Mouse (Mus musculus): Measurements from ENCODE around the gene E130114P18Rik.

Gene E130114P18Rik

DNA sequence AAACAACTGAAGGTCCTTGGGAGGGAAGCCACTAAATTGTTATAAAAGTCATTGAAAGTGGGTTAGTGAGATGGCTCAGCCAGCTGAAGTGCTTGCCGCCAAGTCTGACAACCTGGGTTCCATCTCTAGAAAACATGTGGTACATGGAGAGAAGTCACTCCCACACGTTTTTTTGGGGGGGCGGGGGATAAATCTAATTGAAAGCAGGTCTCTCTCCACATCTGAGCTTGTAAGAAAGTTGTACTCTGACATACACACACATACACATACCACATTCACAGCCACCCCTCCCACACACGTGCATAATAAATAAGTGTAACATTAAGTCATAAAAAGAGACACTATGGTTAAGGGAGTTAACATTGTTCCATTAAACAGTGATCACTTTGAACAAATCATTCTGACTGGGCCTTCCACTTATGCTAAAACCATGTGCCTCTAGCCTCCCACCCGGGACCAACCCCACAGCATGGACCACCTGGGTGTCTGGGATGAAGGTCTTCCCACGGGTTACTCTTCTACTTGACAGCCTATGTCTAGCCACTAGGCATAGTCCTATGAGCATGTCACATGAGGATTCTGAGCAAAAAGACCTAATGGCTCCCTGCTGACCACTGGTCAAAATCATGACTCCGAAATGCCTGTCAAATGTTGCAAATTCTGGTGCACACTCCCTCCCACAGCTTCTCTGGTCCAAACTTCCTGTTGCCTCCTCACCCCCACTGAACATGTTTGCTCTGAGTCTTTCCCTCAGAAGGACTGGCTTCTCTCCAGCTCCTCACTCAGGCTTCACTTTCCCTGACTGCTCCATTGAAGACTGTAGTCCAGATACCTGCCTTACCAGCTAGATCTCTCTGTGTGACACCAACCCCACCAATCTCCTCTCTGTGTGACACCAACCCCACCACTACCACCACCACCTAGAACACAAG lies 80.9 kb downstream of the E130114P18Rik start:
- DNase-seq (ENCODE audit: low spot score in 2 of 2): no peak

DNA sequence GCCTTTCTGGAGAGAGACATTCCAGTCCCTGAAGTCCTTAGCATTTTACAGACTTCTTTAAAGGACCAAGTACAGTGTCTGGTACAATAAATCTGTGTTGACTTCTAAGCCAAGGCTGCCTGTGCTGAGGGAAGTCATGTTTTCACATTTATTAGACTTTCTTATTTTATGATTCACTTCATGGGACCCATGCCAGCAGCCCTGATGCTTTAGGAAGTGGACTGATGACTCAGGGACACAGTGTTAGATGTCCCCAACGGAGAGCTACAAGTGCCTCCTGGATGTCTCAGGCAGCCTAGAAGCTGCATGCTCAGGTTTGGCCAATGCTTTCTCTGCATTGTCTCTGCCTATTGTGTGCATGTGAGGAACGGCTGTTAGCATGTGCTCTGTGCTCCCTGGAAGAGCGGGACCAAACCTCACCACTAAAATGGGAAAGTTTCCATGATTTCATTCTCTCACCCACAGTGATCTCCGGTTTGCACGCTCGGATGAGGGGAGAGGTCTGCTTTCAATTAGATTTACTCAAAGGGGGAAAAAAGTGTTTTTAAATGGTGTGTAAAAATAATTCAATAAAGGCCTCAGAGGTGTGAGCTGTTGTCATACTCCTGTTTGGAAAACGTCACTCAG lies 82.4 kb downstream of the E130114P18Rik start:
- no peak for DNase-seq (ENCODE audit: low spot score in 2 of 2)

DNA sequence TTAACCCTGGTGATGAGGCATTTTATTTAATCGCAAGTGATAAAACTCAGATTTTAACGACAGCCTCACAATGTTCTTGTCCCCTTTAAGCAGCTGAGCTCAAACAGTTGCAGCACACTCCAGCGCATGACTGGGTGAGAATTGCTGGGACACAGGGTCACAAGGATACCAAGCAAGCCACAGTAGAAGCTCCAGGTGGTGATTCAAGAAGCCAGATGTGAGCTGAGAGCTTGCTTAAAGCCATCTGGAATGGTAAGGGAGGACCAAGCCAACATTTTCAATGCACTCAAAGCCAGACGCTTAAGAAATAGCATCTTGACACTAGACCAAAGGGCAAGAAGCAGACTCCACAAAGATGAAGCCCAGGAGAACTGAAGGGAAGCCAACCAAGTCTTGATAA lies 83.9 kb downstream of the E130114P18Rik start:
- no peak for DNase-seq (ENCODE audit: low spot score in 2 of 2)

DNA sequence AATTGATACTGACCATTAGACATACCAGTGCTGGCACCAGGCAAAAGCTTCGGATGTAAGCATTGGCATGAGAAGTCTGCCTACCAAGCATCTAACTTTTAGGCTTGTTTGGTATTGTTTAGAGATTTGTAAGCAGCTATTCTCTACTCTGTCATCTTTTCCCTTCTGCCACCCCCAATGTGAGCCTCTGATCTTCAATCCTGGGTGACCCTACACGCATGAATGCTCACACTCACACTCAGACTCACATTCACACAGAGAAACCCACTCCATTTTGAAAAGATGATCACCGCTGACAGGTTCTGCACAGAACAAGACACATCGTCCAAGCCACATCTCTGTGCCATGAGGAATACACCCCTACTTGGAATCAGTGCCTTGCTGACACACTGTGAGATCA lies 84.8 kb downstream of the E130114P18Rik start:
- no peak for DNase-seq (ENCODE audit: low spot score in 2 of 2)

DNA sequence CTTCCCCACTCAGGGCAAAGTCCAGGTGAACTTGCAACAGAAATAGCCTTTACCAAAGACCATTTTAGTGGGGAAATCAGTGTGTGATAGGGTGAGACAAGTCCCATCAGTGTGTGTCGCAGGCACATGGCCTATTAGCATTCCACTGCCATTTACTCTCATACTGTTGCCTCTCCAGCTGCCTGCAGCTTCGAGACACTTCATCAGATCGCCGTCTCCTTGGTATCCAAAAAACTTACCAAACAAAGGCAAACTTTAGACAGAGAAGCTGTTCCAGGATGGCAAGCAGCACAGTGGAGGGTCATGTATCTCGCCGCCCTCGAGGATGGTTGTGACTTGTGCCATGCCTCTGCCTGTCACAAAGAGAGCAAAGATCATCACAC lies 87.5 kb downstream of the E130114P18Rik start:
- no peak for DNase-seq (ENCODE audit: low spot score in 2 of 2)

DNA sequence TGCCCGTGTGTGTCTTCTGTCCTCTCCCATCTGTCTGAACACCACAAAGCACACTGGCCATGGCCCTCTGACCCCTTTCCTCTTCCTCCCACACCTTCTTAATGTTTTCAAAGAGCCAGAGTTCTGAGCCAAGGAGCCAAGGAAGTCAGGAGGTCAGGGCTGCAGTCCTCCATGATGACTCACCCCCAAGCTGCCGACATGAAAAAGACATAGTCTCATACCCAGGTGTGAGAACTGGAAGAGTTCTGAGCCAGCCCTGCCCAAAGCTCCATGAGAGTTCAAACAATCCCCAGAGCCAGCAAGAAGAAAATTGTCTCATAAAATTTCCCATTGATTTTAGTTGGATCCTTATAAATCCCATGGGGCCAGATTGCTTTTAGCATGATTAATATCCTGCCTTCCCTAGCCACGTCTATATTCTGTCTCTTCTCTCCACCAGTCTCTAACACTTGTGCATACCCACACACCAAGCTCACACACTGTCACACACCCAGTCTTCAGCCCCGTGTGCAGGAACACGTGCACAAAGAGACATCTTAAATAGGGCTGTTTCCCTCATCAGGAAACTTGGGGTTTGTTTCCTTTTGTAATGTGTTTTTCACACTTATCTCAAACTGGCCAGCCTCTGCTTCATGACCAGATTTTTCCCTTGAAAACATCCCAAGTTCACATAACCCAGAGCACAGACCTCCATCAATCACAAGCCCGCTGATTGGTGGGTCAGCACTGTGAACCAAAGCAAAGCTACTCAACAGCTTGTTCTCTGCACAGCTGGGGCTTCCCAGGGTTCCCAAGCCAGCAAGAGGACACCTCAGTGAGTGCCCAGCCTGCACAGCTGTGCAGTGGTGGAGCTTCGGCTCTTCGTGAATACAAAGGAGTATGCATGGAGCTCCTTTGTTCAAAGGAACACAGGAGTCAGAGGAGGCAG lies 88.2 kb downstream of the E130114P18Rik start:
- DNase-seq (ENCODE audit: low spot score in 2 of 2): no peak

DNA sequence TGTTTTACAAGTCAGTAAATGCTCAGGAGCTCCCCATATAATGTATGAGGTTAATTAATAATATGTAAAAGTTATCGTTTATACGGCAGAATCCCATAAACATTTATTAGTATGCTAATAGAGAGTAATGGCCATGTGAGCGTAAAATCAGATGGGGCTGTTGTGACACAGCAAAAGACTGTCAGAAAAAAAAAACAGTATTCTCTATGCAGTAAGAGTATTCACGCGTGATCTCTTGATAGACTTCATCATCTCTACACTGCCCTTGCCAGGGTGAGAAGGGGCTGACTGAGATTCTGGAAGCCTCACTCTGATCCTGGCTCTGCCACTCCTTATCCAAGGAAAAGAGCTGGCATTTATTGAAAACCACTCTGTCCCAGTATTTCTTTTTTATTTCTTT lies 91.9 kb downstream of the E130114P18Rik start:
- DNase-seq (ENCODE audit: low spot score in 2 of 2): no peak

DNA sequence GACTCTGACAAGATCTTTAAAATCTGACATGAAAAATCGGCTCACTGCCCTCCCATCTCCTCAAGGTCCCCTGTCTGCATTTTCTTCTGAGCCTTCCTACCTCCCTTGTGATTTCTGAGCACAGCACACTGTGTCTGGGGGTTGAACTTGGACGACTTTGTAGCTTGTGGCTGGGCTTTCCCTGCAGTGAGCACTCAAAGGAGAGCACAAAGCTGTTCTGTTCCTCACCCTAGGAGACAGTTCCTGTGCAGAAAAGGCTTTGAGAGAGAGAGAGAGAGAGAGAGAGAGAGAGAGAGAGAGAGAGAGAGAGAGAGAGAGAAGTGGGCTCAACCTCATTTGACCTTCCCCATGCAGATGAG lies 101.3 kb downstream of the E130114P18Rik start:
- DNase-seq (ENCODE audit: low spot score in 2 of 2): no peak

DNA sequence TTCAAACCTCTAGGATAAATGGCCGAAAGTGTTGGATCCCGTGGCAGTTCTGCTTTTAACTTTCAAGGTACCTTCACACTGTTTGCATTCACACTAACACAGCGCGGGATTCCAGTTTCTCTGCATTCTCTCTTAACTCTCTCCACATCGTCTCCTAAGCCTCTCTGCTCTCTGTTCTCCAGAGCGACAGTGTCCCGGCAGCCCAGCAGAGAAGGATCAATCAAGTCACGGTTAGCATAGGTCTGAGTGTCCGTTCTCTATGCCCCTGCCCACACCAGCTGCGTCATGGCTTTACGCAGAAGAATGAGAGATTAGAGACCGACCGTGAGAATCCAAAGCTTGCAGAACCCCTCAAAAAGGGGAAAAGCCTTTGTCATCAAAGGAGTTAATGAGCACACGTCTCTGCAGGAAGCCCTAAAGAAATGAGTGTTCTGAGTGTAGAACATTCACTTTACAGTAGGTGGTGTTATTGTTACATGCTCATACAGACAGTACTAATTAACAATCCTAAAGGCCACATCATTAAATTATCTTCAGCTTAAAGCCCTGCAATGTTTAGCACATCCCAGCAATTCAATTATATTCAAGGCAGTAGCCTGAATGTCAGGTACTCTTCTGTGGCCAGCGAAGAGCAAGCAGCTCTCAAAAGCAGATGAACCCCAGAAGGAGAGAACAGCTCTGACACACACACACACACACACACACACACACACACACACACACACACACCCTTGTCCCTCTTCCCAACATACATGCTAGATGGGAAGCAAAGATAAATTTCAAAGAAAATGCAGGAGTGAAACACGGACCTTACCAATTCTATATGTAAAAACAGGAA lies 101.9 kb downstream of the E130114P18Rik start:
- DNase-seq (ENCODE audit: low spot score in 2 of 2): no peak

DNA sequence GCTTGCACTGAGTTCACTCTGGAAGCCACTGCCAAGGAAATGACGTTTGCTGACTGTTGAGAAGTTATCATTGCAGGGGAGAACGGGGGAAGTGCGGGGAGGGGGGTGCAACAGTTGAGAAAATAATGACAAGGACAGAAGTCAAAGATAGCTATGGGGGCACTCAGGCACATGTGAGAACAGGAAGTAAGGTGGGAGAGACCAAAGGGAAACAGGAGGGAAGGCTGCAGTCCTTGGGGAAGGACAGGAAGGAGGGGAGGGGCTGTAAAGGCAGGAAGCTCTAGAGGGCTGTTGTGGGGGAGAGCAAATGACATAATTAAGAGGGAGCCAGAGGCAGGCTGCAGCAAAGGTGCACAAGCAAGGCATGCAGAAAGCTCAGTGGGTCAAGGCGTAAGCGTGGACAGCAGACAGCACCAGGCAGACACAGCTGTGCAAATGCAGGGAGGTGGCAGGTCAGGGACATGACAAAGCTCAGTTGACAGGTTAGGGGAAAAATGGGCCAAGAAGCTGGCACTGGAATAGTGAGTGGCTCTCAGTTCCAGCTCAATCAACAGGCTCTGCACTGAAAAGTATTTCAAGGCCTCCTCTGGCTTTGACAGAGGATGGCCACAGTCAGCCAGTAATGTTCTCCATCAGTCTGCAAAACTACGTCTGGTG lies 103.9 kb downstream of the E130114P18Rik start:
- no peak for DNase-seq (ENCODE audit: low spot score in 2 of 2)

DNA sequence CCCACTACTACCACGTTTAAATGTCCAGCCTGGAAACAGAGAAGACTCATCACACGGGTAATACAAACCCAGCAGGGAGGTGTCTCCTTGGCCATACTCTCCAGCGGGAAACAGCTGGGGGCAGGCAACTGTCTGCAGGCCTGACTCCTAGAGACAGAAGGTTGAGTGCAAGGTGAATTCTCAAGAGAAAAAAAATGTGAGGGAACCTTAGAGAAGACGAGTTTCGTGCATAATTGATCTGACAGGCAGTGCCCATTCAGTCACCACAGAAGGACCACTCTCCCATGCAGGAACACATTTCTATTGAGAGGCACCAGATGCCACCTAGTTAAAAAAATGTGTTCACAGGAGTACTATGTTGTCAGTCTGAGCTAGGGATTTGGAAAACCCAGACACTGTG lies 105.4 kb downstream of the E130114P18Rik start:
- no peak for DNase-seq (ENCODE audit: low spot score in 2 of 2)

DNA sequence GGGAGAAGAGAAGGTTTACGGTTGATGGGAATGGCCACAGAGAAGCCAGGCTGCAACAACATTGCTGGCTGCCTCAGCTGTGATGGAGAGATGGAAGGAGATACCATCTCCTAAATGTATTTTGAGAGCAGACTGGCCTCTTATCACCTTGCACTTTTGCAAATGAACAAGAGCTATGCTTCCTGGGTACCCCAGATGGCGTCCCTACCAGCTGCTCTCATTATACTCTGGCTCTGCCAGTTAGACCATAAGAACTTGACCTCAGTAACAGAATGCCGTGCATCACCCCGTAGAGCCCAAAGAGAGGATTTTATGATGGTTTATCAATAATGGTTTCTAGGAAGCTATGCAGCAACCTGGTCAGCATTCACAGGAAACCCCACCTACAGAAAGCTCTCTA lies 106.0 kb downstream of the E130114P18Rik start:
- DNase-seq (ENCODE audit: low spot score in 2 of 2): no peak

DNA sequence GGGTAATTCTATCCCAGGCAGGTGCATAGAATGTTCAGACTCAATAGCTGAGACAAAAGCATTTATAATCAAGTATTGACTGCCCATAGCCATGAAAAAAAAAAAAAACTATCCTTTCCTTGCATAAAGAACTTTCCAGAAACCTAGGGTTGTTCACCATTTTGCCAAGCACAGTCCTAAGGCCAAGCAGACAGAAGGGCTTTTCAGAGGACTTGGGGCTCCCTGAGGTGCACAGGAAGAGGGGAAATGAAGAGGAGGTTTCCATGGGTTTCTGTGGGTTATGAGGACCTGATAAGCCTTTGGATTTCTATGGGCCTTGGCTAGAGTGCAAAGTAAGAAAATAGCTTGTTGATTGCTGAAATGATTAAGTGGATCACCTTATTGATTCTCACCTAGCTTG lies 107.5 kb downstream of the E130114P18Rik start:
- DNase-seq (ENCODE audit: low spot score in 2 of 2): no peak

DNA sequence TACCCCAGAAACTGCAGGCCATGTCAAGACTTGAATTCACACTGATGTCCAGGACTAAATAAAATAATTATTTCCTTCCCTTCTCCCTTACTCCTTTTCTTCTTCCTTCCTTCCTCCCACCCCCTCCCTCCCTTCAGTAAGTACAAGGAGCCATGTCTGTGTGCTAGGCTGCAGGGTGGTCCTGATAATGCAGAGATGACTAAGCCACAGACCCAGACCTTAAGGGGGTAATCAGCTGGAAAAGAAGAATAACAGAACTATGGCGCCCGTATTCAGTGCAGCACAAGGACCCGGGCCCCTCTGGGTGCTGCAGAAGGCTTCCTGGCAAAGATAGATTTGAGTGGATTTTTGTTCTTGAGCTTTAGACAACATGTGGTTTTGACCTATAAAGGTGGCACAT lies 108.1 kb downstream of the E130114P18Rik start:
- DNase-seq (ENCODE audit: low spot score in 2 of 2): no peak

DNA sequence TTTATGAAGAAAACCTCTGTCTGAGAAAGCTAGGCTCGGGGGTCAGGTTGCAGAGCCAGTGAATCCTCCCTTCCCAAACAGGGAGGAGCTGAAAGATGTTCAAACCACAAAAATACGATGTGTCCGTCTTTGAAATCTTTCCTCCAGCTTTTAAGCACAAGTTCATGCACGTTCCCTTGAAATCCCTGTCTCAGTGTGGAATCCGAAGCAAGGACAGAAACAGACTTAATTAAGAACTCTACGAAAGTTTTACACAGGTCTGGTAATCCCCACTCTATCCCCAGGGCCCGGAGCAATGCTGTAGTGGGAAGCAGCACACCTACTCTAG lies 112.5 kb downstream of the E130114P18Rik start:
- DNase-seq (ENCODE audit: low spot score in 2 of 2): no peak

DNA sequence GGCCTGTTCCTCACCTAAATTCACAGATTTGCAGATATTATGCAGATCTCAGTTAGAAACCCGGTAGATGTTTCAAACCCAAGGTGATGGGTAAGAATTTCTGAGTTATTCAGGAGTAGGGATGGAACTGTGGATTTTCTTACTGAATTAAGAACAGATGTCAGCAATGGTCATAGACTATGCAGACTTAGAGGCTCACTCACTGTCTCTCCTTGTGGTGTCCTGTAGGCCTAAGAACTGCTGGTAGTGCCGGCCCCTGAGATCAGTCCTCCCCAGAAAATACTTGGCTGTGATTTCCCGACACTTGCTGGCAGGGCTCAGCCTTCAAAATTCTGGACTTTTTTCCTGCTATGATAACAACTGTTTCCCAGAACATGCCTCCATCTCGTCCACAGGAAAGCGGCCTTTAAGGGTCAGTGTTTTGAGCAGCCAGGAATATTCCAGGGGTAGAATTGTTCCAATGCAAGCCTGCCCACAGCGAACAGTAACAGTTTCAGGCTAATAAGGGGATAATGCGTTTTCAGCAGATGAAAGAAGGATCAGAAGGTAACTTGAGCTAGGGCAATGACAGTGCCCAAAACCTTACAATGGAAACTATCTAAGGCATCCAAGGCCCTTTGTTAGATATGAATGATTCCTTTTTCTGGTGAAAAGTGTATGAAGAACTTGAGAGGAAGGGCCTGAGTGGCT lies 113.0 kb downstream of the E130114P18Rik start:
- no peak for DNase-seq (ENCODE audit: low spot score in 2 of 2)

DNA sequence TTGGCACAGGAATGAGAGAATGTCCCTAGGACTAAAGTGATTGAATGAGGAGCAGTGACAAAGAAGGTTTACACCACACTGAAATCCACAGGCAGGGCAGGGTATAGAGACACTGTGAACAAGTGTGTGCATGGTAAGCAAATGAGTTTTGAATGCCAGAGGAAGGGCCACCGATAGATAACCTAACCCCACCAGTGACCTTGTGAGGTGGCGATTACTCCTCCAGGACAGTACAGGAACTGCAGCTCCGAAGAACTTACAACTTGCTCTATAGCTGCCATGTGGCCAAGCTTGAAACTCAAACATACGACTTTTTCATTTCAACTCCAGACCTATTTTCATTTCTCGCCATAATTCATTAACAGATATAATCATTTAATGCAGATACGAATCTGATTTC lies 114.0 kb downstream of the E130114P18Rik start:
- no peak for DNase-seq (ENCODE audit: low spot score in 2 of 2)

DNA sequence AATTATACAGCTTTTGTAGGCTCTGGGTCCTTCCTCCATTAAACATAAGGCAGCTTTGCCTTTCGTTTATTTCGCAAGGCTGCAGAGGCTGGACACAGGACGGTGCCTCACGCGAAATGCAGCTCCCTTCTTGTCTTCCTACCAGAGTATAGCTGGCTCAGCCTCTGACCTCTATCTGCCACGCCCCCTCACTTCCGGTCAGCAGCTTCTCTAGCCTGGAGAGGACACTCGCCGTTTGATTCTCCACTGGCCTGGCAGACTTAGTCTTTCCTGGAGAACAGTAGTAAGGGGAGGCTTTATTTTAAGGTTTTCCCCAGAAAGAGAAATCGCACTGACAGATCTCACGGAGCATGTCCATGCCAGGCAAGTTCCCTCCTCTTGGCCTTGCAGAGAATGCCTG lies 115.0 kb downstream of the E130114P18Rik start:
- DNase-seq (ENCODE audit: low spot score in 2 of 2): no peak

DNA sequence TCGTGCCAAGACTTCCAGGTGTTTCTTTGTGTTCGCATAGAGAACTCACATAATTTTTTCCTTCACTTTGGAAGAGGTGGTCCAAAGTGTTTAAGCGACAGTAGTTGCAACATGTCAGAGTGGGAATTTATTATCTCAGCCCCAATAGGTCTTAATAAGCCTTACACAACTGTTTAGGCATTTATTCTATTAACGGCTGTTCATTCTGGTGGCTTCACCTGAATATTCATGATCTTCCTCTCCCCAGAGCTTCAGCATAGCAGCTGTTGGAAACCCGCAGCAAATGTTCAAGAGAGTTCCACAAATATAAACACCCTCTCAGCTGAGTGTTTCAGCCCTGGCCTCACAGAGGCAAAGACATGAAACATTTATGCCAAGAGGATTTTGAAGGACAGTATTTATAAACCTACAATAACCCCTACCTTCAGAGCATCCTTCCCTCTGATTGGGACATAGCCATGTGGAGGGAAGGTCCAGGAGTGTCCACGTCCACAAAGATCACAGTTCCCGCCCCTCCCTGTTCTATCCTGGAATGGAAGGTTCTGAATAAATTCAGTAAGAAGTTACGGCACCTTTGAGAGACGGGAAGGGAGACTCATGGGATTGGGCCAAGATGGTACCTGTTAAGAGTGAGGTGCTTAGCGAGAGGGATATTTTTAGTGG lies 116.1 kb downstream of the E130114P18Rik start:
- no peak for DNase-seq (ENCODE audit: low spot score in 2 of 2)

DNA sequence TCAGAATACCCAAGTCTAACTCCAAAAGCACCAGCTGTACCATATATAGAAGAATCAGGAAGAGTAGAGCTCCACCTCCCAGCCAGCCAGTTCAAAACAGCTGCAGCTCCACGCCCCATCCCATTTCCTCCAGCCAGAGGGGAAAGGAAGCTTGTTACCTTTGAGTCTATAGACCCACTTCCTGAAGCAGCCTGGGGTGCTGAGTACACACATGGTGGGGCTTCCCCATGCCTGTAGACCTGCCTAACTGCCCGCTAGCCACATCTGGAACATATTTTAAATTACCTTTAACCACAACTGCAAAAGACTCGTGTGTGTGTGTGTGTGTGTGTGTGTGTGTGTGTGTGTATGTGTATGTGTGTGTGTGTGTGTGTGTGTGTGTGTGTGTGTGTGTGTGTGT lies 120.3 kb downstream of the E130114P18Rik start:
- DNase-seq (ENCODE audit: low spot score in 2 of 2): no peak

Data from urinary bladder, adult 18-20 months (tissue).